Mouse (Mus musculus) lung, postnatal 36 days (tissue): ENCODE measurements around the gene Cep57l1.

ENCODE experiments used
- DNase-seq: peaks from one replicate; pipeline ENCODE4 v3.0.0; 2022; ENCODE audit warnings: mixed read lengths

Cep57l1 gene

GRCm38 (mm10) chr10:41733214-41733613, 76.5 kb downstream of the Cep57l1 start:
- DNase-seq, result no peak

- DNase-seq, result no peak
Measured at GRCm38 (mm10) chr10:41731932-41732331, 77.7 kb downstream of the Cep57l1 start.

GRCm38 (mm10) chr10:41730746-41731145, 78.9 kb downstream of the Cep57l1 start:
- no peak for DNase-seq

DNA sequence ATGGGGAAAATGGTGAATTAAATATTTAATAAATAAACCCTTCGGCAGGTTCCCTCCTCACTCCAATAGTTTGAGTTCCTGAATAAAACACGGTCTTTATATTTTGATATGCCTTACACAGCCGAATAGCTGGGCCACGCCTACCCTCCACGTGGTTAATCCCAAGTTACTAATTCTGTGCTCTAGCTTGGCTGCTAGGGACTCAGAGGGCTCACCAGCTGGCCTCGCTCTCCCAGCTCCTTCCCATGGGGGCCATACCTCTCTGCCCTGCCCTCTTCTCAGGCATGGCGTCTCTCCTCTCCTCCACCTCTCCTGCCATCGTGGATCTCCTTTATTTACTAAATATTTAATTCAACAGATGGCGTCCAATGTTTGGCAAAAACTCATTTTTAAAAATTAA, 83.5 kb downstream of the Cep57l1 start:
- DNase-seq, result no peak

DNA sequence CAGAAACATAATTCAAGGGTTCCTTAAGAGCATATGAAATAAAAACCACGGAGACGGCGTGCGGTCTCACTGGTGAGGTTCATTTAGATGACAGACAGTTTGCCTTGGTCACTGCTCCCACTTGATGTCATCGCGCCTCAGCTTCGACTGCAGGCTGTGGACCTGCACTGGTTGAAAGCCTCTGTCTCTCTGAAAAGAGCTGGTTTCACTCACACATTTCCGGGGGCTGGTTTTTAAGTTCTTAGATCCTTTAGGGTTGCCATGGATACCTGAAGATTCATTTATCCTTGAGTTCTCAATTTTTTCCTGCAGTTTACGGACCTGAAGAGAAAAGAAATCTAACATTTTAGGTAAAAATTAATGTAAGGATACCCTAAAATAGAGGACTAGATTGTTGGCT, 90.1 kb downstream of the Cep57l1 start:
- DNase-seq, result no peak

GRCm38 (mm10) chr10:41716029-41716897, 93.4 kb downstream of the Cep57l1 start, which contains the start of gene Ccdc162:
Ccdc162 (minus strand) TSS chr10:41716634.
- DNase-seq, result peak; percentile 44

DNA sequence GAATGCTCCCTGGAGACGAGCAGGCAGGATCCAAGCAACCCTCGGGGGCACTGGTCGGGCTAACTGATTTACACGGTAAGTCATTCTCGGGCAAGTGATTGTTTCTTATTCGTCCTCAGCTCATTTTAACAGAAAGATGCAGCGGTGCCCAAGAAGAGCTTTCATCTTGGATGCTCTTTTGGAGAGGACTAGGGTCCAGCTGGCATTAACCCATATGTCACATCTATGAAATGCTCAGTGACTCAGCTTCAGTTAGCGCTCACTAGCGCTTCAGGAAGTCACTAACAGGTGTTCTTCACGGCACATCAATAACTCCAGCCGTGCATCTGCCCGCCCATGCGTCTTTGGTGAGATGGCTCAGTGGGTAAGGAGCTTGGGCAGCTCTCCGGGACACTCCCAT, 94.1 kb downstream of the Cep57l1 start:
- DNase-seq, result no peak

- no peak for DNase-seq
Measured at GRCm38 (mm10) chr10:41711467-41711866, 98.2 kb downstream of the Cep57l1 start.

DNA sequence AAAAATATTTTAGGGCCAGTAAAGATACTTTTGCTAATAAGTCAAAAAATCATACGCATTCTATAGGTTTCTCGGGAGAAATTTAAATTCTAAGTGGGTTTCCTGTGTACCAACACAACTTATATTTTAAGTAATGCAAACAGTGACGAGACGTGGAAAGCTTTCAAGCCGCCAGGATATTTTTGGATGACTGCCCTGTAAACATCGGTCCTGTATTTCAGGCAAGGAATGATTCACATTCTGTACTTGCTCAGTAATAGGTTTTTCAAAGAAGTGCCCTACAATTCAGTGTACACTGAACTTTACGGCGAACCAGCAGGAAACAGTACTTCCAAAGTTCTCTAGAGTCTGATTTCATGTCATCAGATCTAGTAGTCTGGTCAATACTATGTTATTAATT, 98.9 kb downstream of the Cep57l1 start:
- DNase-seq, result peak; percentile 18

- DNase-seq, result peak; percentile 77
Measured at GRCm38 (mm10) chr10:41709341-41709740, 100.3 kb downstream of the Cep57l1 start.

- no peak for DNase-seq
Measured at GRCm38 (mm10) chr10:41699669-41700068, 110.0 kb downstream of the Cep57l1 start.

DNA sequence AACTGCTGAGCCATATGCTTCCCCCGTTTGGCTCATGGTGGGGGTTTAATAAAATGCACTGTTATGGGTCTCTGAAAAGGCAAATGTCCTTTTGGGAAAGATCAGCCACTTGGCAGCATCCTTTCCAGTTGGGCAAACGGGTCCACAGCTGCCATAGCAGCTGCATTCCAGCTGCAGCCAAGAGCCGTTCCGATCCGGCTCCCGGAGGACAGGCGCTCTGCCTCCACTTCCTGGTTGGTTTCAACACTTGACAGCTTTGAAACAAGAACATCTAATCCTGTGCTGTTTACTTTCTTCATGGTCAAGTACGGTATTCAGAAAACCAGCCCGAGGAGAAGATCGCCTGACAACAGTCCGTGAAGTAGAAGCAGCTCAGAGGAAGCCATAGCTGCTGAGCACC, 112.6 kb downstream of the Cep57l1 start:
- no peak for DNase-seq

- DNase-seq, result no peak
Measured at GRCm38 (mm10) chr10:41690978-41691377, 118.7 kb downstream of the Cep57l1 start.

GRCm38 (mm10) chr10:41689941-41690887, 119.5 kb downstream of the Cep57l1 start:
- DNase-seq, result peak; percentile 77

- peak; percentile 64 for DNase-seq
Measured at GRCm38 (mm10) chr10:41684548-41684996, 125.1 kb downstream of the Cep57l1 start.

GRCm38 (mm10) chr10:41682546-41683393, 126.9 kb downstream of the Cep57l1 start:
- DNase-seq, result peak; percentile 94

GRCm38 (mm10) chr10:41678746-41679360, 130.8 kb downstream of the Cep57l1 start:
- peak; percentile 79 for DNase-seq

- DNase-seq, result no peak
Measured at GRCm38 (mm10) chr10:41677396-41677795, 132.3 kb downstream of the Cep57l1 start.

DNA sequence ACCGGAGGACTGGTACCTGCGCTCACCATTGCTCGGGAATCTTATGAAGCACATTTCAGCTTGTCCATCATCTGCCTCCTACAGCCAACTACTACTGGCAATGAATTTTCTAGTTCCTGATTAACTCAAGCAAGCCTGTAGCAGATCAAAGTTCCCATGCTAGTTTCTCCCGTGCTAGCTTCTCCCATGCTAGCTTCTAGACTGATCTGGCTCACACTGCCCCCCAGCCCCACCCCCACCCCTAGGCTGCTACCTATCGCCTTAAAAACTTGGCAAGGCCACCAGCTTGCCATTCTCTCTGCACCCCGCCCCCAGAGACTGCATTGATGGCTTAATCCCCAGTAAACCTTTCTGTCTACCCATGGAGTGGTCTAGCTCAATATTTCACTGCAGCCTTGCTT, 133.0 kb downstream of the Cep57l1 start:
- DNase-seq, result no peak

DNA sequence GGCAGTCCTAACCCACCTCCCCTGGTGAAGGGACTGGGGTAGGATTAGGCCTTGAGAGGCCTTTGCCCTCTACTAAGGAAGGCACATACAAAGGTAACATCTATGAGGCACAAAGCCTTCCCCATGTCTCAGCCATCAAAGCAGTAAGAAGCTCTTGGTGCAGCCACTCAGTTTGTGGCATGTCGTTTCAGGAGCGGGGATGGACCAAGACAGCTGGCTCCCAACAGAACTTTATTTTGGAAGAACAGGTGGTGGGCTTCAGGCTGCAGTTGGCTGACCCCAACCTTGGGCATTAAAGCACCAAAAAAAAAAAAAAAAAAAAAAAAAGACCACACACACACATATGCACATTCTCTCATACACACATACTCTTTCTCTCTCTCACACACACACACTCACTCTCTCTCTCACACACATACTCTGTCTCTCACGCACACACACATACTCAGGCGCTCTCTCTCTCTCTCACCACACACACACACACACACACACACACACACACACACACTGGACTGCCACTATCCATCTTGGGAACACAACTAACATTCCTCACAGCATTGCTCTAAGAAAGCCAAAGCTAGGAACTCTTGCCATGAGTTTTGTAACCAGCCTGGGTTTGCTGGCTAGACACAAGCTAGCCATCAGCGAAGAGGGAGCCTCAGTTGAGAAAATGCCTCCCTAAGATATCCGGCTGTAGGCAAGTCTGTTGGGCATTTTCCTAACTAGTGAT, 133.7 kb downstream of the Cep57l1 start:
- DNase-seq, result peak; percentile 34

GRCm38 (mm10) chr10:41675243-41675642, 134.4 kb downstream of the Cep57l1 start:
- no peak for DNase-seq
